23 mouse cellular contexts compared by ENCODE assay signal in genomic region chr2:5922823-5923222, GRCm38 (mm10). TPM values are rescaled to one million over a fixed set of nuclear protein-coding genes. Genes with fewer than 3 reads are reported as not detected.
DNase-seq lines count a peak whose midpoint lies in the region; ATAC-seq and TF ChIP-seq lines count a peak whose summit lies in the region.
"Had no signal": no experiment of that assay in that cellular context is flagged by ENCODE, and none has a peak within 500 bp of the region (broad histone marks: within the 10 kb centered on the region; RNA-seq: fewer than 3 reads in every experiment).

No protein-coding gene starts in this region.

- no peak for TF ChIP-seq CTCF in hindbrain, postnatal 0 days (IDR thresholded peaks at IDR 0.05; ENCODE audit: low read depth)

- H3K4me3 ChIP-seq in hindbrain, postnatal 0 days (ENCODE audit: low read length), result no peak overlapping the region
- no peak overlapping the region for H3K4me3 ChIP-seq in hindbrain, embryonic 12.5 days
- H3K4me3 ChIP-seq: embryonic facial prominence, embryonic 15.5 days; erythroblast, embryonic 14.5 days; forebrain, embryonic 10.5 days; heart, adult 2 months; heart, embryonic 15.5 days; hindbrain, embryonic 10.5 days; hindbrain, embryonic 15.5 days had no signal

- H3K4me1 ChIP-seq in hindbrain, postnatal 0 days (ENCODE audit: insufficient read depth, low read length), result no peaks in the 10 kb centered on the region
- no peaks in the 10 kb centered on the region for H3K4me1 ChIP-seq in hindbrain, embryonic 12.5 days
- H3K4me1 ChIP-seq: embryonic facial prominence, embryonic 15.5 days; forebrain, embryonic 10.5 days; heart, embryonic 15.5 days; hindbrain, embryonic 10.5 days; hindbrain, embryonic 15.5 days had no signal

- WGBS in hindbrain, postnatal 0 days, result 87% methylated on average over 6 of the region's 6 CpGs
- 96% methylated on average over 6 of the region's 6 CpGs for WGBS in hindbrain, embryonic 12.5 days

- peaks cover 24% of the 10 kb centered on the region for H3K36me3 ChIP-seq in hindbrain, postnatal 0 days (ENCODE audit: insufficient read depth, low read length)
- H3K36me3 ChIP-seq in hindbrain, embryonic 12.5 days, result peaks cover 34% of the 10 kb centered on the region
- H3K36me3 ChIP-seq: heart, embryonic 15.5 days had no signal

- no peak for DNase-seq in hindbrain, postnatal 0 days (ENCODE audit: low spot score)
- peak; percentile 29 to 33 for DNase-seq in B cell, adult 2 months
- DNase-seq in kidney, postnatal 4 days, result no peak
- DNase-seq in frontal cortex, postnatal 36 days (ENCODE audit: low spot score in 2 of 2), result no peak
- no peak for DNase-seq in embryo, embryonic 11 days
- DNase-seq: adrenal gland, adult 8-10 months; adrenal gland, postnatal 36 days; cerebellum, adult 2 months; cerebellum, postnatal 10 days; gastrocnemius, postnatal 10 days; heart, adult 2 months; heart, postnatal 14 days had no signal

- no peak overlapping the region for H3K27ac ChIP-seq in hindbrain, postnatal 0 days
- no peak overlapping the region for H3K27ac ChIP-seq in hindbrain, embryonic 12.5 days
- H3K27ac ChIP-seq: embryonic facial prominence, embryonic 15.5 days; forebrain, embryonic 10.5 days; heart, adult 2 months; heart, embryonic 15.5 days; hindbrain, embryonic 10.5 days; hindbrain, embryonic 15.5 days had no signal

- no peak overlapping the region for H3K4me2 ChIP-seq in hindbrain, postnatal 0 days (ENCODE audit: low read depth, low read length)
- H3K4me2 ChIP-seq in hindbrain, embryonic 12.5 days (replicated peaks), result no peak overlapping the region
- H3K4me2 ChIP-seq: embryonic facial prominence, embryonic 15.5 days; heart, embryonic 11.5 days; heart, embryonic 15.5 days; hindbrain, embryonic 15.5 days had no signal

- no peaks in the 10 kb centered on the region for H3K27me3 ChIP-seq in hindbrain, postnatal 0 days (ENCODE audit: insufficient read depth, low read length)
- no peaks in the 10 kb centered on the region for H3K27me3 ChIP-seq in hindbrain, embryonic 12.5 days
- H3K27me3 ChIP-seq: embryonic facial prominence, embryonic 15.5 days; heart, embryonic 15.5 days; hindbrain, embryonic 15.5 days had no signal

- H3K9me3 ChIP-seq in hindbrain, postnatal 0 days (ENCODE audit: low read length), result no peaks in the 10 kb centered on the region
- no peaks in the 10 kb centered on the region for H3K9me3 ChIP-seq in hindbrain, embryonic 12.5 days (replicated peaks)
- H3K9me3 ChIP-seq: embryonic facial prominence, embryonic 15.5 days; forebrain, embryonic 10.5 days; heart, embryonic 15.5 days; hindbrain, embryonic 10.5 days; hindbrain, embryonic 15.5 days had no signal

- no peak overlapping the region for H3K9ac ChIP-seq in hindbrain, postnatal 0 days (replicated peaks; ENCODE audit: low read length)
- H3K9ac ChIP-seq in hindbrain, embryonic 12.5 days, result no peak overlapping the region
- H3K9ac ChIP-seq: embryonic facial prominence, embryonic 15.5 days; heart, embryonic 15.5 days; hindbrain, embryonic 15.5 days had no signal

- ATAC-seq in hindbrain, postnatal 0 days, result 0 out of 2 replicates have a peak, but pooled peaks have one; percentile 10
- ATAC-seq in hindbrain, embryonic 12.5 days (ENCODE audit: low FRiP score), result no peak
- ATAC-seq in hematopoietic stem cell, adult 5-6 weeks (replicated peaks in 1 of 2; ENCODE audit: insufficient read depth in 1 of 2, low FRiP score in 2 of 2, low TSS enrichment in 1 of 2, low read depth in 1 of 2, poor library complexity in 2 of 2, severe bottlenecking in 2 of 2), result peak; percentile 74 to 83
- ATAC-seq: forebrain, embryonic 14.5 days; inflammation-experienced regulatory T-cells, adult 6 months had no signal

RNA-seq across cellular contexts. Expression of gene Dhtkd1, which starts 19.8 kb away (rescaled TPM):
- total RNA-seq in hindbrain, postnatal 0 days (2014; rRNA removed), result 6.6 and 9.3 TPM in 2 replicates
- 3.7 and 4.9 TPM in 2 replicates for polyA plus RNA-seq in hindbrain, postnatal 0 days (2015; fragmentation: Nextera tagmentation; extraction: Ambion mirVana)
- polyA plus RNA-seq in hindbrain, embryonic 12.5 days (2016; fragmentation: Nextera tagmentation; extraction: Ambion mirVana), result 5.3 and 5.6 TPM in 2 replicates
- total RNA-seq in hematopoietic stem cell, adult 5-6 weeks (2017), result 0.69 and 0.89 TPM in 2 replicates
- polyA plus RNA-seq: erythroblast, embryonic 14.5 days had no signal

RNA-seq across cellular contexts. Expression of gene Sec61a2, which starts 27.6 kb away (rescaled TPM):
- total RNA-seq in hindbrain, postnatal 0 days (2014; rRNA removed), result 109 and 127 TPM in 2 replicates
- 104 and 105 TPM in 2 replicates for polyA plus RNA-seq in hindbrain, postnatal 0 days (2015; fragmentation: Nextera tagmentation; extraction: Ambion mirVana)
- polyA plus RNA-seq in hindbrain, embryonic 12.5 days (2016; fragmentation: Nextera tagmentation; extraction: Ambion mirVana), result 89.2 and 91.2 TPM in 2 replicates
- 23.4 and 24.8 TPM in 2 replicates for total RNA-seq in hematopoietic stem cell, adult 5-6 weeks (2017)

RNA-seq across cellular contexts. Expression of gene Upf2, which starts 28.4 kb away (rescaled TPM):
- 3.5 and 6.2 TPM in 2 replicates for total RNA-seq in hindbrain, postnatal 0 days (2014; rRNA removed)
- polyA plus RNA-seq in hindbrain, postnatal 0 days (2015; fragmentation: Nextera tagmentation; extraction: Ambion mirVana), result 4.3 and 4.9 TPM in 2 replicates
- polyA plus RNA-seq in hindbrain, embryonic 12.5 days (2016; fragmentation: Nextera tagmentation; extraction: Ambion mirVana), result 12.9 and 14.9 TPM in 2 replicates
- 46.3 and 59.5 TPM in 2 replicates for total RNA-seq in hematopoietic stem cell, adult 5-6 weeks (2017)

Comparison
In these comparisons a context has a peak if more than half of its experiments do, and no peak if none do; other contexts are left out.
1. DNase-seq: peak in B cell, adult 2 months (2 of 2); none in hindbrain, postnatal 0 days (single experiment), kidney, postnatal 4 days (0 of 2), frontal cortex, postnatal 36 days (0 of 2) and embryo, embryonic 11 days (single experiment).